16 mouse cellular contexts compared by ENCODE assay signal in the genomic region with DNA sequence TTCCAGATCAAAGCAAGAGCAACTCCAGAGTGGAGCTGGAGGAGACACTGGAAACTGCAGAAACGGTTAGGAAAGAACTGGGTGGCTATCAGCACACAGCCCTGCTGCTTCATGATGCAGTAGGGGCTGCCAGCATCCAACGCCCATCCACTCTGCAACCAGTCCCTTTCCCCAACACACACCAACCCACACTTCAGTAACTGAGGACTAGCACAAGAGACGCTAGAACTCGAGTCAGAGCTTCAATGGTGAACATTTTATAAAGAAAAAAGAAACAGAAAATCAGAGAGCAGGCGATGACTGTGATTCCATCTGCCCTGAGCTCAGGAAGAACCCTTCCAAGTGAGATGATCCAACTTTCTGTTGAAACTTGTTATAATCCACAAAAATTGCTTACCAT. TPM values are rescaled to one million over a fixed set of nuclear protein-coding genes. Genes with fewer than 3 reads are reported as not detected.
"Had no signal": no experiment of that assay in that cellular context is flagged by ENCODE, and none has a peak within 500 bp of the region (broad histone marks: within the 10 kb centered on the region; RNA-seq: fewer than 3 reads in every experiment).

No protein-coding gene starts in this region.

- H3K4me3 ChIP-seq: limb, embryonic 13.5 days; midbrain, embryonic 15.5 days; neural tube, embryonic 13.5 days had no signal

- H3K27ac ChIP-seq: kidney, postnatal 0 days; limb, embryonic 13.5 days; liver, embryonic 14.5 days; midbrain, embryonic 15.5 days; neural tube, embryonic 13.5 days had no signal

- DNase-seq: kidney, adult 11 months; kidney, adult 9 months; kidney, postnatal 36 days; left cerebral cortex, postnatal 4 days; lung, adult 18-20 months; lung, postnatal 36 days; retina, postnatal 1 day; right cerebral cortex, postnatal 4 days; thymus, postnatal 14 days had no signal

RNA-seq across cellular contexts. Expression of gene Apoh, which starts 30.6 kb away (rescaled TPM):
- total RNA-seq: left cerebral cortex, postnatal 4 days; megakaryocyte progenitor cell, adult 5-6 weeks; monocyte, adult 5-6 weeks had no signal
